Mouse (Mus musculus) spleen, postnatal 10 days (tissue): Measurements from ENCODE around the gene Crb3.

ENCODE experiments used
- DNase-seq, 2 experiments: peaks; one replicate each; pipeline ENCODE4 v3.0.0; 2021 to 2022; ENCODE audit warnings: low spot score in 2 of 2

Gene Crb3

DNA sequence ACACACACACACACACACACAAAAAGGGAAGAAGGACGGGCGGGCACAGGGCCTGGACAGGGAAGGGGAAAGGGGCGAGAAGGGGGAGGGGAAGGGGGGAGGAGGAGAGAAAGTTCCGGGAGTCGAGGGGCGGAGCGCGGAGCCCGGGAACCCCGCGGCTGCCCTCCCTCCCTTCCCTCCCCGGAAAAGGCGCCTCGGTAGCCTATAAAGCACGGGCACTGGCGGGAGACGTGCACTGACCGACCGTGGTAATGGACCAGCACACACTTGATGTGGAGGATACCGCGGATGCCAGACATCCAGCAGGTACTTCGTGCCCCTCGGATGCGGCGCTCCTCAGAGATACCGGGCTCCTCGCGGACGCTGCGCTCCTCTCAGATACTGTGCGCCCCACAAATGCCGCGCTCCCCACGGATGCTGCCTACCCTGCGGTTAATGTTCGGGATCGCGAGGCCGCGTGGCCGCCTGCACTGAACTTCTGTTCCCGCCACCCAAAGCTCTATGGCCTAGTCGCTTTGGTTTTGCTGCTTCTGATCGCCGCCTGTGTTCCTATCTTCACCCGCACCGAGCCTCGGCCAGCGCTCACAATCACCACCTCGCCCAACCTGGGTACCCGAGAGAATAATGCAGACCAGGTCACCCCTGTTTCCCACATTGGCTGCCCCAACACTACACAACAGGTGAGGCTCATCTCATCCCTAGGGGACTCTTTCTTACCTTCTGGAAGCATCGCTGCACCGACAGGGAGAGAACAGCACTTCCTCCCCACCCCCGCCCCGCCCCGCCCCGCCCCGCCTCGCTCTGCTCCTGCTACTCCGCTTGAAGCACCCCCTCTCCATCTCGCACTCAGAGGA lies 46.5 kb downstream of the Crb3 start, which contains the start of gene Tnfsf9:
TSS of gene Tnfsf9 (plus strand) at position 145 of the 854 bp plus-strand sequence.
- DNase-seq: peak; percentile 16 to 22

GRCm38 (mm10) chr17:57106035-57106368 lies 47.1 kb downstream of the Crb3 start:
- DNase-seq: no peak

DNA sequence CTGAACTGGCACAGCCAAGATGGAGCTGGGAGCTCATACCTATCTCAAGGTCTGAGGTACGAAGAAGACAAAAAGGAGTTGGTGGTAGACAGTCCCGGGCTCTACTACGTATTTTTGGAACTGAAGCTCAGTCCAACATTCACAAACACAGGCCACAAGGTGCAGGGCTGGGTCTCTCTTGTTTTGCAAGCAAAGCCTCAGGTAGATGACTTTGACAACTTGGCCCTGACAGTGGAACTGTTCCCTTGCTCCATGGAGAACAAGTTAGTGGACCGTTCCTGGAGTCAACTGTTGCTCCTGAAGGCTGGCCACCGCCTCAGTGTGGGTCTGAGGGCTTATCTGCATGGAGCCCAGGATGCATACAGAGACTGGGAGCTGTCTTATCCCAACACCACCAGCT lies 48.2 kb downstream of the Crb3 start:
- DNase-seq: no peak

DNA sequence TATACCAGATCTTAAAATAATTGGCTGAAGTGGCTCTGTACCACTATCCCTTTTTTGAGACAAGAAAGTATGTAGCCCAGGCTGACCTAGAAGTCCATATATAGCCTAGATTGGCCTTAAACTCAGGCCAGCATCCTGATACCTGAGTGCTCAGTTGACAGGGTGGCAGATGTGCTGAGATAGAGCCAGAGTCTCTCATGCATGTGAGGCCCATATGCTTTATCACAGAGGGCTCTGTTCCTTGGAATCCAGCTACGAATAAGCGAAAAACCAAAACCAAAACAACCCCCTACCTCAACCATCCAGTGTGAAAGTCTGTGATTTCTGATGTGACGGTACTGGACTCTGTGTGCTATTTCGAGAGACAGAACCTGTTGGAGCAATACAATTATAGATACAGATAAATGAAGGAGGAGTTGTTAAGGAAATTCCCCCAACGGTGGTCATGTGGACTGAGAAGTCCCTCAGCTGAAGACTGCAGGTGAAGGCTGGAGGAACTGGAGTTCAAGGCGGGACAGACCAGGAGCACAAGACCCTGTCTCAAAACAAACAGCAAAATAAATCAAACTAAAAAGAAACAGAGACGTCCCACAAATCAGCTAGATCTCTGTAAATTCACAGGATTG lies 49.2 kb downstream of the Crb3 start:
- no peak for DNase-seq

- DNase-seq: no peak
These were observed 49.8 kb downstream of the Crb3 start for GRCm38 (mm10) chr17:57108666-57109171.

- DNase-seq: no peak
These were observed 51.1 kb downstream of the Crb3 start for GRCm38 (mm10) chr17:57110005-57110404.

DNA sequence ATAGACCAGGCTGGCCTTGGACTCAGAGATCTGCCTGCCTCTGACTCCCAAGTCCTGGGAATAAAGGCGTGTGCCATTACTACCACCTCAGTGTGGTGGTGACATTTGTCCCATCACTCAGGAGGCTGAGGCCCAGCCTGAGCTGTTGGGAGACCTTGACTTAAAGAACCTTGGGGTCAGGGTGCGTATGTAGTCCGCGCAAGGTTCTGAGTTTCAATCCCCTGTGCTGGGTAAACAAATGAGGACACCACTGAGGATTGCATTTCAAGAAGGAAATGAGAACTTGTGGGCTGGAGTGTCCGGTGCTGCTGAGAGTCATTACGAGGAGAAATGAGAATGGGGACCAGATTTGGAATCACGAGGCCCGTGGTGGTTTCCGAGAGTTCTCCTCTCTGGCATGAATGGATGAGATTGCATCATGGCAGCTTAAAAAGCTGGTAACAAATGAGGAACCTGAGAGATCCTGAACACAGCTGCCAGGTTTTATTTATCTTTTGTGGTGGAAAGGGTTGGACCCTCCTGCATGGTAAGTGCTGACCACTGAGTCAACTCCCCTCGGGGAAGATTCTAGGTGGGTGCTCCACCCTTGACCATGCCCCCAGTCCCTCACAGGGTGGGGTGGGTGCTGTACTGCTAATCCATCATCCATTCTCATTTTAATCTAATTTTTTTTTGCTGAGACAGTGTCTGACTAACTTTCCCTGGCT lies 54.0 kb downstream of the Crb3 start:
- DNase-seq: no peak
